In genomic region chr3:88655619-88656018, GRCm38 (mm10) we compare ENCODE assay signal across 24 mouse cellular contexts. TPM values are rescaled to one million over a fixed set of nuclear protein-coding genes. Genes with fewer than 3 reads are reported as not detected.
"Had no signal": no experiment of that assay in that cellular context is flagged by ENCODE, and none has a peak within 500 bp of the region (broad histone marks: within the 10 kb centered on the region; RNA-seq: fewer than 3 reads in every experiment).

No protein-coding gene starts in this region.

- H3K9ac ChIP-seq: neural tube, embryonic 15.5 days; stomach, embryonic 15.5 days had no signal

- H3K4me2 ChIP-seq: neural tube, embryonic 15.5 days; stomach, embryonic 15.5 days had no signal

- H3K27ac ChIP-seq: neural tube, embryonic 15.5 days; stomach, embryonic 15.5 days; stomach, postnatal 0 days had no signal

- H3K9me3 ChIP-seq: neural tube, embryonic 15.5 days; stomach, embryonic 15.5 days had no signal

- H3K36me3 ChIP-seq: neural tube, embryonic 15.5 days; stomach, embryonic 15.5 days had no signal

- DNase-seq: retina, postnatal 1 day; right cerebral cortex, adult 18-20 months; right cerebral cortex, postnatal 14 days; right cerebral cortex, postnatal 25 days; right cerebral cortex, postnatal 4 days; spleen, adult 18-20 months; thymus, adult 18-20 months; thymus, adult 2 months; thymus, postnatal 14 days; thymus, postnatal 25 days; thymus, postnatal 36 days; thymus, postnatal 4 days had no signal

- H3K4me1 ChIP-seq: neural tube, embryonic 15.5 days had no signal

- H3K4me3 ChIP-seq: neural tube, embryonic 15.5 days; stomach, embryonic 15.5 days had no signal

- H3K27me3 ChIP-seq: neural tube, embryonic 15.5 days; stomach, embryonic 15.5 days had no signal

RNA-seq across cellular contexts. Expression of gene Rxfp4, which starts 2.7 kb away (rescaled TPM):
- total RNA-seq: neutrophil, adult 5-6 weeks had no signal
- polyA plus RNA-seq: neural tube, embryonic 14.5 days; neural tube, embryonic 15.5 days; small intestine, adult 2 months; spleen, adult 2 months; stomach, embryonic 14.5 days; stomach, embryonic 15.5 days; stomach, embryonic 16.5 days; testis, adult 2 months; thymus, adult 2 months; thymus, postnatal 0 days; urinary bladder, adult 2 months had no signal
